Mouse (Mus musculus): ENCODE results near the gene Il6st.
"Not testable (repeated sequence)": the region's sequence is repeated elsewhere in the genome, so short reads cannot be mapped to it uniquely, and the experiment has no call there.

The Il6st gene

DNA sequence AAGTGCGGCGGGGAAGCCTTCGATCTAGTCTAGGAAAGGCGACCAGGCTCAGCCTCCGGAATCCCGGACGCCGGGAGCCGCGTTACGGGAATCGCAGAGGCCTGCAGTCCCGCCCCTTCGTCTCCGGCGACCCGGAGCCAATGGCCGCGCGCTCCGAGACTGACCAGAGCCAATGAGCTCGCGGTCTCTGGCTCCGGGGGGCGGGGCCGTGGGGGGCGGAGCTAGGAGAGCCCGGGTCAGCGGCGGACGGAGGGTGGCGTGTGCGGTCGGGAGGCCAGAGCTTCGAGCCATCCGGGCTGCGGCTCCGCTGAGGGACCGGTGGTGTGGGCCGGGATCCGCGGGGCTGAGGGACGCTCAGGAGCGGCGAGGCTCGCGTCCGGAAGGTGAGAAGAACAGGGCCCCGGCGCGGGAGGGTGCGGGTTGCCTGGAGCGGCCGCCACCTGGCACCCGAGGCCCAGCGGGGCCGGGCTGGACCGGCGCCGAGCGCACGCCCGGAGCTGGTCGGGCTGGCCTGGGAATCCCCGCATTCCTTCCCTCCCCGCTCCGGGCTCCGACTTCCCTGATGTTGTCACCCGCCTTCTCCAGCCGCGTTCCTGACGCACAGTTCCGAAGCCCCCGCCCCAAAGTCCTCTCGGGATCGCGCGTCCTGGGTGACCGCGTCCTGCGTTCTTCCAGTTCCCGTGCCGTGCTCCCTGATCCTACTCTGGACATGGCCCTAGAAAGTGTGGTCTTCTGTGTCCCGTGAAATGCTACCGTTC, at the start of gene Il6st:
Il6st (plus strand) TSS at position 203 of the 758 bp plus-strand sequence.
- peak; percentile 95 for DNase-seq

DNA sequence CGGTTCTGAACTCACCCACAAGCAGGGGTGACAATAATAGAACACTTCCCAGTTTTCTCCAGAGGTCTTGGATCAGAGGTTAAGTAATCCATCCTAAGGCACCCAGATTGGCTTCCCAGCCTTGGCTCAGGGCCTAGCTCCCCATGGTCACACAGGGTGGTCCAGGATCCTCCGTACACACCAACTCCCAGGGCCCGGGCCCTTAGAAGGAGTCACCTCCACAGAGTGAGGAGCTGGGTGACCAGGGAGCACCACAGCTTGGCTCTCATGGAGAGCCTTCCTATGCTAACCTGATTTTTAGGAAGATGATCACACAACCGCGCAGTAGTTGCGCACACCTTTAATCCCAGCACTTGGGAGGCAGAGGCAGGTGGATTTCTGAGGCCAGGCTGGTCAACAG, 48.0 kb upstream of the Il6st start:
- no peak for DNase-seq

DNA sequence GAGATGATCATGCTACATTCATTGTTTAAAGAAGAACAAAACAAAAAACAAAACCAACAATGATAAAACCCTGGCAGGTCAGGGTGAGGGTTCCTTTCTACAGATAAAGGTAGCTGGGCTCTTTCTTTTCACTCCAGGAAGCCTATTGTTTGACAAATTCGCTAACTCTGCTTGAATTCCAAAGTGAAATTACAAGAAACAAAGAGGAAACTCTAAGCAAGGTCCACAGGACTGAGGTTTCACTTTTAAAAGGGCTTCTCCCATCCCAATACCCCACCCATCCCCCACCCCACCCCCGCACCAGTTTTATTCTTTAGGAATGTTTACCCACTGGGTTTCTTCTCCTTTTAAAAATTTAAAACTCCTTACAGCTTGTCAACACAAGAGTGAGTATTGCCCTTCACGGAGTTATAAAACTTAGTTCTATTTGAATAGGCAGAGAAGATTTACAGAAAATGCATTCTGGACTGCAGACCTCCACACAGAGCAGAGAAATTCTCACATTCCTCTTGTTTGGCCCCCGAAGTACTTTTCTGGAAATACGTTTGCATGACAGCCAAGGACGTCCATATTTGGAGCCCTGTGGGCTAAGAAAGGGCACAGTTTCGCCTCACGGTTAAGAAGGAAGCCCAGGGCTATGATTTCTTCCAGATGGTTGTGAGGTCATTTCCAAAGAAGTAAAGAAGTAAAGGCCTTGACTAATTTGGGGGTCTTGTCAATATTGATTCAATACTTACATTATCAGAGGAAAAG, 47.3 kb upstream of the Il6st start:
- no peak for DNase-seq

DNA sequence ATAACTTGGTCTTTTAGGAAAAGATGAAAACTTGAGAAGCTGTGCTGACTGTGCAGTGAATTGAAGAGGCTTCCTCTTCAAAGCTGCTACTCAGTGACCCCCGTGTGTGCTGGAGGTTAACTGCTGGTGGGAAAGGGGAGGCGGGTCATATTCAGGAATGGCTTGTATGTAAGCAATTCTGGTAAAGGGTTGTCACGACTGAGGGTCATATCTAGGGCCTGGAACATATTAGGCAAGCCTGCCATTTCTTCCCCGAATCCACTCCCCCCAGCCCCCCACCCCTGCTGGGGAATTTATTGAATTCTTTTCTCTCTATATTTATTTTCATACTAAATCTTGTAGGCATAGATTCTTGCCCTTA, 46.7 kb upstream of the Il6st start:
- DNase-seq, result no peak

DNA sequence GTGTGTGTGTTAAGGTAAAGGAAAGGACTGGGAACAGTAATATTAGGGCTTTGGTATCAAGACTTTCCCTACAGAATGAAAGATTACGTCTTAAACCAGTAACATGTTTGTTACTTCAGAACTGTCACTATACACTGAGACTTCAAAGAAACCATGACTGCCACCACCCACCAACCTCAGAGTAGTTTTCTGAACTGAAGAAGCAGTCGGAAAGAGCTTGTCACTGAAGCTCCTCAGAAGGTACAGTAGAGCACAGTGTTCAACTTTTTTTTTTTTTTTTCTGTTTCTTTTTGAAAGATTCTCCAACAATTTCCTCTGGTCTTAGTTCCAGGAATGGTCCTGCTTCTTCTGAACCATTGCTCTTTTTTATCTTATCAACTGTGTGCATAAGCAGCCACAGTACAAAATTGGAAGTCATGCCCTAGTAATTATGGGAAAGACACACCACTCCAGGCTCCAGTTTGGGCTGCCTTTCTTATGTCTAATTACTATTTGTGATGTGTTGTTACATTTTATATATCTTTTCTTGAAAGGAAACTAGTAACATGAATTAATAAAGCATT, 45.9 kb upstream of the Il6st start:
- DNase-seq, result peak; percentile 78

DNA sequence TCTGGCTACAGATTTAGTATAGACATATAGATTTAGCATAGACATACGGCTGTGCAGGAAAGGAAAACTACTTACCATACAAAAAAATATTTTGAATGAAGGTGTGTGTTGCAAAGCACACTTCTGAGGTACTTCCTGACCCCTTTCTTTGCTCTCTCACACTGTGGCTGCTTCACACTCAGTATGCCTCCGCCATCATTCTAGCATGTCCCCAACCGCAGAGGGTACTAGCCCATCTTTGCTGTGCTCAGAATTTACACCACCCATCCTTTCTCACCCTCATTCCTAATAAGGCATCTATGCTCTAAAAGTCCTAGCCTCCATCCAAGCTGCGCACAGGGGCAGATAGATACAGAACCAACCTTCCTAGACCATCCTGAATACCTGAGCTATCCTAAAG, 45.3 kb upstream of the Il6st start:
- DNase-seq, result peak; percentile 67

DNA sequence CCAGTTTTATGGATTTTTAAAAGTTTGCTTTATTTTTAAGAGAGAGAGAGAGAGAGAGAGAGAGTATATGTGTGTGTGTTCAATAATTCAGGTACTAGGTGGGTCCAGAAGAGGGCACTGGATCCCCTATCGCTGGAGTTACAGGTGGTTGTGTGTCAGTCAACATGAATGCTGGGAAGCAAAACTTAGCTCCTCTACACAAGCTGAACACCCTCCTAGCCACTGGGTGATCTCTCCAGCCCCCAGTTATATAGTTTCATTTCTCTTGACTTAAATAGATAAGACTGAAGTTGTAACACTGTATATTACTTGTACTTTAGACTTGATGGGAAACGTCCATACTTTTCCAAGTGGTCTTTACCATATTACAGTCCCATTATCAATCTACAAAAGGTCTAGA, 39.7 kb upstream of the Il6st start:
- DNase-seq, result peak; percentile 79

DNA sequence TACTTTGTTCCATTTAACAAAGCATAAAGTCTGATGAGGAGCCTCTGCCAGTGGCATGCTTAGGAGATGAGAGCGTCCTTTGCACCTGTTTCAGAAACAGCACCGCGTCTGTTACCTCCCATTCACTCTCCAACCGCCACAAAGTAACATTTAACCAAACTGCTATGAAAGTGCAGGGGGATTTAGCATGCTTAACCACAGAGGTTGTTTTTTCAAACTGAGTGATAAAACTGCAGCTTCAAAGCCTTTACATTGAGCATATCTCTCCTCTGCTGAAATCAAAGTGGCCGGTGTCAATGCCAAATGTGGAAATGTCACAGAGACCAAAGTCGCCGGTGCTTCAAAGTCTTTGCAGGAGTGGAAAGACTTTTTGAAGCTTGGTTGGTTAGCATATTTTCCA, 39.2 kb upstream of the Il6st start:
- peak; percentile 79 for DNase-seq

DNA sequence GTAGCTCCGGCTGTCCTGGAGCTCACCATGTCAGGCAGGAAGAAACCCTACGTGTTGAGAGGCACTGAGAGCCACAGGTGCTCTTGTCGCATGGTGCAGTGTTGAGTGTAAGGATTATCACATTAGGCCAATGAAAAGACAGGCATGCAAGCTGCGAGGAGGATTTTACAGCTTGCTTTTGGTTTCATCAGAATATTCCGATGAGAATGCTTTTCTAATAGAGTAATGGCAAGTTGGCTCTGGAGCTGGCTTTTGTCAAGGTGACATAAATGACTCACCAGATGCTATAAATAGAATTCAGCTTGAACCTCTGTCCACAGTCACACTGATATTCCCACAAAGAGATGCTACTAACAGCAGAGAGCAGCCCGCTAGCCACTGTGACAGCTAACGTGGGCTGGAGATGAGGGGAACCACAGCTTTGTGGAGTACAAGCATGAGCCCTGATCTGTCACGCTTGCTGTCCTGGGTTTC, 38.7 kb upstream of the Il6st start:
- DNase-seq, result peak; percentile 55

DNA sequence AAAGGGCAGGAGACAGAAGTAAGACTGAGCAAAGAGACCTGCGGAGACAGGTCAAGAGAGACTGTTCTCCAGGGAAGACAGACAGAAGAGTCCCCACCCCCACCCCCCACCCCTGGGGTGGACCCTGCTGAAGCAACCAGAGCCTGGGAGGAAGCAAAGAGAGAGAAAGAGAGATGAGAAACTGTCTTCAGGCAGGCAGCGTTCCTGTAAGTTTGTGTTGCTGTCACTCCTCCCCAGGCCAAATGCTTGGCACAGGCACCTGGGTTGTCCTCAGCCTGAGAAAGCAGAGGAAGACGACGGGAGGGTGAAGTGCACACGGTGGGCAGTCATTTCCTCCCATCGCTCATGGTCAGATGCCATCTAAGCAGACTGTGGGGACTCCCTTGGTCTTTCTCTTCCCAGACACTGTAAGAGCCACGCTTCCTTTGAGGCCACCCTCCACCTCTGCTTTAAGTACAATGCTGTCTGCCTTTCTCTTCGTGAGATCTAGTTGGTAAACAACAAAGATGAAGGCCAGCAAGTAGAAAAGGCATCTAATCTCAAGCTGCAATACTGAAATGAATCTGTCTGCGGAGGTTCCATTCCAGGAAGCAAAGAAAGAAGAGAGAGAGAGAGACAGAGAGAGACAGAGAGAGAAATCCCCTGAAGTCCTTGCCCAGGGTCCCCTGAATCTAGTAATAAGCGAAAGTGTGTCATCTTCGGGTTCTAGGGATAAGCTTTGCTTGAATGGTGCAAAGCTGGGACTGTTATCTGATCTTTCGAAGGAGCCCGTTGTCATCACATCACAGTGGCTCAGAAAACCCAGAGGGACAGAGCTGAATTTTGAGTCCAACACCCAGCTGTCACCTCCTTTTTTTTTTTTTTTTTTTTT, 37.4 kb upstream of the Il6st start:
- peak; percentile 63 for DNase-seq

DNA sequence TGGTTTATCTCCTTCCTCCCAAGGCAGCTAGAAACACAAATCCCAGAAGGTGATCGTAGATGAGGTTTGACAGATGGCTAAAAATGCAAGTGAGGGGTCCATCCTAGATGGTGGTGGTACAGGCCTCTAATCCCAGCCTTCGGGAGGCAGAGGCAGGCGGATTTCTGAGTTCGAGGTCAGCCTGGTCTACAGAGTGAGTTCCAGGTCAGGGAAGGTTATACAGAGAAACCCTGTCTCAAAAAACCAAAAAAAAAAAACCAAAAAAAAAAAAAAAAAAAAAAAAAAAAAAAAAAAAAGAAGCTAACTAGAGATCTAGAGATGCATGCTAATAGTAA, 36.8 kb upstream of the Il6st start:
- DNase-seq, result not testable (repeated sequence)

DNA sequence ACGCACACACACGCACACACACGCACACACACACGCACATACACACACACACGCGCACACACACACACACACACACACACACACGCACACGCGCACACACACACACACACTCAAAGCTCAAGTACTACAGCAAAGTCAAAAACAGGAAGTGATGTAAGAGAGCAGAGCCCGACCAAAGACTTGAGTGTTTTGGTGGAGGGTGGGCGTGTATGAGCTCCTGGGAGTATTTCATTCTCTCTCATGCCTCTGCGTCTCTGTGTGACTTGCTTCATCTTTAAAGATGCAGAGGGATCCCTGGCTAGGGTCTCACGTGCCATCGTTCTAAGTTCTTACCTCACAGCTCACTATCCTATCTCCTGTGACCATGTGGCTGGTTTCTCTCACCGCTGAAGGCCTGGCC, 36.3 kb upstream of the Il6st start:
- peak; percentile 73 for DNase-seq

DNA sequence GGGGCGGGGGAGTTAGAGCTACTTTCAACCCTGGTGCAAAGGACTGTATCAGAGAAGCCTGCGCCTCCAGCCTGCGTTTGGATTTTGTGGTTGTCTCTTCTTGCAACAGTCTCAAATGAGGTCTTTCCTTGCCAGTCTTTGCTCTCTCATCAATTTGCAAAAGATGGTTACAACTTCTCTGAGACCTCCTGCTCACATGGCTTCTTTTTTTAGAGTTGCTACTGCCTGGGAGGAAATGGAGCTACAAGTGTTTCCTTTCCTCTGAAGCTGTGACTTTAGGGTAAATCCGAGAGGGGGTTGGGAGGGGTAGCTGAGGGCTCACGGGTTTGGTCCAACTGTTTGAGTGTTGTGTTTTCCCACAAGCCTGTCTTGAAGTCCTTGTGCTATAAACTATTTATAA, 30.6 kb upstream of the Il6st start:
- peak; percentile 81 for DNase-seq

DNA sequence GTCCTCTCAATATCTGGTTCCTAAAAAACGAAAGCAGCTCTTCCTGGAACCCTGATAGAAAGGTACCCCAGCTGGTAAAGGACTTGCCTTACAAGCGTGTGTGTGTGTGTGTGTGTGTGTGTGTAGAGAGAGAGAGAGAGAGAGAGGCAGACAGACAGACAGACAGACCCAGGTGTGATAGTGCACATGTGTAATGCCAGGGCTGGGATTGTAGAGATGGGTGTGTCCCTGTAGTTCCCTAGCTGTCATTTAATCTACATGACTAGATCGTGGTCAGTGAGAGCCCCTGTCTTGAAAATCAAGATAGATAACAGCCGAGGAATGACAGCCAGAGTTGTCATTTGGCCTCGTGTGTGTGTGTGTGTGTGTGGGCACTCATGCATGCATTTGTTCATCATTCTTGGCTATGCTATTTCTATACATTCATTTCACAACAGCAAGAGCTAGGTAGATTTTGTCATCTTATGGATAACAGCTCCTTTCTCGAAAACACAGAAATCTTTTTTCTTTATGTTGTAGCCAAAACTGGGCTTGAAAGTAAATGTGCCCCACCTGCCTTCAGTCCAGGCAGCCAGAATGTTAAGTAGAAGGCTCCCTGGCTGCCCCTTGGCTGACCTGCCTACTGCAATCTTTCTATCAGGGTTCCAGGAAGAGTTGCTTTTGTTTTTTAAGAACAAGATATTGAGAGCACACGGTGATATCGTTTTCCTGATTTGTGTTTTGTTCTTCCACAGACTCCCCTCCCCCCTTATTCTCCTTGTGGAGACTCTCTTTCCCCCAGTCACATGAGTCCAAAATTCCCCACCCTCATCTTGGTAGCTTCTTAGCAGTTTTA, 28.4 kb upstream of the Il6st start:
- DNase-seq, result no peak

DNA sequence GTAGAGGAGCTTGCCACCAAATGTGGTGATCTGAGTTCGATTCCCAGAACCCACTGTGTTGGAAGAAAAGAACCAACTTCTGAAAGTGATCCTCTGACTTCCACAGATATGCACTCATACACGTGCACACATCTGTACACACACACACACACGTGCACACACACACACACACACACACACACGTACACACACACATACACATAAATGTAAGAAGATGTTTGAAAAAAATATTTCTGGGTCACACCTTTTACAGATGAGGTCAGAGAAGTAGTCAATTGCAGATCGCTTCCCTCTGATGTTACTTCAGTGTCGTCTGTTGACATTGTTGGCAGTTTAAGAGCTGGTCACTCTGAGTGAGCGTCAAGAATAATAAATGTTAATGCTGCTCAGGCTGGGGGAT, 27.6 kb upstream of the Il6st start:
- no peak for DNase-seq

DNA sequence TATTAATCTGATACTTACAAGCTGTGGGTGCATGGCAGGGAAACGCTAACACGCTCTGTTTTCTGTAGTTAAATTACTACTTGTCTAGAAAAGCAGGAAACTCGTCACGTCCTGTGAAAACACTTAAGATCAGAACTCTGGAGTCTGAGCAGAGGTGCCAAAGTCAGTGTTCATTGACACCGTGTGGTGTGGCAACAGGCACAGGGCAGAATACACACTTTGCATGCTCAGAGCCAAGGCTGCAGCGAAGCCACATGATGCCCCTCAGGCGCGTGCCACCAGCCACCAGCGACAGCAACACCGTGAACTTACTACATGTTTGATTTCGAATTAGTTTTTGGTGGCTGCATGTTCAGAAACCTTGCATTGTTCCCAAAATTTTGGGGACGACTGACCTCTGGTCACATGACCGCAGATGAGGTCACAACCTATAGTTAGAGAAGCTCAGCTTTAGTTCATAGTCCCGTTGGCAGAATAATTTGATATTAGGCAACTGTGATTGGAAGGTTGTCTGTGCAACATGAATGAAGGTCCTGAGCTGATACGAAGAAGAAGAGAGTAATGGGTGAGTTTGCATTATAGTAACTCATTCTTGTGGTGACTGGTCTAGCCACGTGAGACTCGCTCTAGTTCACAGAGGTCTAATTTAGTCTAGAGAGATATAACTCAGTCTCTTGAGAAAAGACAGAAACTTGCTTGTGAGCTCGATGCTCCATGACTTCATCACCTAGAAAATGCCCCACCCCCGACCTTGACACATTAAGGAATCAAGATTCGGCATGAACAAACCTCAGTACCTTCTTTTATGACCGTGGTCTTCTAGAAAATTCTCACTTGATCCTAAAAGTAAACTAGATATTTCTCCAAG, 25.6 kb upstream of the Il6st start:
- peak; percentile 56 for DNase-seq

DNA sequence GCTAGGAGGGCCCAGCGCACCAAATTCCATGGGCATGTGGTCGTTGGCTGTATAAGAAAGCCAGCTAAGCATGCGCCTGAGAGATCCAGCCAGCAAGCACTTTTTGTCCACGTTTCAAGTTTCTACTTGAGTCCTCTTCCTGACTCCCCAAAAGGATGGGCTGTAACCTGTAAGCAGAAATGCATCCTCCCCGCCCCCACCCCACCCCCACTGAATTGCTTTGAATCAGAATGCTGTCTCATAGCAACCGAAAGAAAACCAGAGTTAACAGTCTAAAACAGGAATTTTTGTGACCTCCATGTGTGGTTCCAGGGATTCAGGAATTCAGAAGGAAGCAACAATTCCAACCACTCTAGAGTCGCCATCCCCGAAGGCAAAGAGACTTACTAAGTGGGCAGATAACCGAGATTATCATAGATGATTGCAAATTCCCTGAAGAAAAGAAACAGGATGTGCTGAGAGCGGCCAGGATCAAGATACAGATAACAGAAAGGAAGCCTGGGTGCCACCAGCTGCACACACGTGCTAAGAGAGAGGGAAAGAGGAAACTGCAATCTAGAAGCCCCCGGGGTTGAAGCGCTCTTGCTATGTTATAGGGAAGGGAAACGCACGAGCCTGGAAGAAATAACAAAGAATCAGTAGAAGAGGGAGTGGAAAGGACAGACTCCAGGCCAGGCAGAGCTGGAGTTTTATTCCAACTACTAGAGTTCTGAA, 24.6 kb upstream of the Il6st start:
- peak; percentile 71 for DNase-seq

DNA sequence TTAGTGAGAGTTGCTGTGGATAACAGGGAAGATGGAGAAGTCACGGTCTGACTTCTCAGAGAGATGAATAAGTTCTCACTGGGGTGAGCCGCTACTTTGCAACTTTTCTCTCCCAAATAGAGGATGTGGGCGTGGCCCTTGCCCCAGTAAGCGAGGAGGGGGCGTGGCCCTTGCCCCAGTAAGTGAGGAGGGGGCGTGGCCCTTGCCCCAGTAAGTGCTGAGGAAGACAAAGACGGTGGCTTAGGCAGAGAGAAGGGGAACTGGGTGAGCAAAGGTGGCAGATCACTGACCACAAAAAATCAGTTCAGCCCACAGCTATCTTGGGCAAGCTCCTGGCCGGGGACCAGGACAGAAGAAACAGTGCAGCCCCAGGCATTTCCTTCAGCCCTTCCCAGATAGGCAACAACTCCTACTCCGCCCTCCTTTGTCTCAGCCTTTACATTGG, 23.9 kb upstream of the Il6st start:
- peak; percentile 97 for DNase-seq

DNA sequence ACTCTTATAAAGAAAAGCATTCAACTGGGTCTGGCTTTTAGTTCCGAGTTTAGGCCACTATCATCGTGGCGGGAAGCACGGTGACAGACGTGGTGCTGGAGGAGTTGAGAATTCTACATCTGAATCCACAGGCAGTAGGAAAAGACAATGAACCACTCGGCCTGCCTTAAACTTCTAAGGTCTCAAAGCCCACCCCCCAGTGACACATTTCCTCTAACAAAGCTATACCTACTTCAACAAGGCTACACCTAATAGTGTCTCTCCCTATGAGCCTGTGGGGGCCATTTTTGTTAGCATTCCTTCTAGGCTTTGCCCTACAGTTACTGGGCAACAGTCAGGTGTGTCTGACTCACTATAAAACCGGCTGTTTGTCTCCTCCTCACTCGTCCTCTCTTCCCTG, 23.2 kb upstream of the Il6st start:
- DNase-seq, result no peak

DNA sequence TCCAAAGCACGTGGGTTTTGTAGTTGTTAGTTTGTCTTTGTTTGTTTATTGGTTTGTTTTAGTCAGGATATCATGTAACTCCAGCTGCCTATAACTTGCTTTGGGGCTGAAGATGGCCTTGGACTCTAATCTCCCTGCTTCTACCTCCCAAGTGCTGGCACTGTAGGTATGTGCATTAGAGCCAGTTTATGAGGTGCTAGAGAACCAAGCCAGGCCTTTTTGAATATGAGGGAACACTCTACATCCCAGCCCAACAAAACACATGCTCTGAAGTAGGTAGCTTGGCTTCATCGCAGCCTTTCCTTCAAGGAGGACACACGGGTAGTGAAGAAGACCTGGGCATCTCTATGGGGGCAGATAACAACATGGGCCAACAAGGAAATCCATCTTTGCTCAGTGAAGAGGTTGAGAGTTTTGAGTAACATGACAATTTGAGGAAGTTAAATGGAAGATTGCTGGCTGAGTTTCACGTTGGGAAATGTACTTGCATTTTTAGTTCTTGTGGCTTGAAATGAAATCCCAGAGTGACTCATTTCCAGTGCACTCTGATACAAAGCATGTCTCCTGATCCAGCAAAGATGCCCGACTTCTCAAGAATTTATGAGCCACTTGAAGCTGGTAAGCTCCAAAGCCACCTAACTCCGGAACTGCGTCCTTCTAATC, 20.9 kb upstream of the Il6st start:
- no peak for DNase-seq

Measured in thymus, postnatal 14 days (tissue).